17 mouse cellular contexts compared by ENCODE assay signal in genomic region chr12:48223298-48223697, GRCm38 (mm10).
DNase-seq lines count a peak whose midpoint lies in the region; ATAC-seq and TF ChIP-seq lines count a peak whose summit lies in the region.
"Had no signal": no experiment of that assay in that cellular context is flagged by ENCODE, and none has a peak within 500 bp of the region (broad histone marks: within the 10 kb centered on the region; RNA-seq: fewer than 3 reads in every experiment).

No protein-coding gene starts in this region.

- intact Hi-C loops in left cerebral cortex, adult 2 months (cut with DNase I), result no loop called here

- H3K4me3 ChIP-seq in layer of hippocampus, adult 2 months, result no peak overlapping the region
- no peak overlapping the region for H3K4me3 ChIP-seq in hindbrain, embryonic 12.5 days
- H3K4me3 ChIP-seq in midbrain, embryonic 11.5 days (ENCODE audit: low read depth, low read length), result no peak overlapping the region
- H3K4me3 ChIP-seq in left cerebral cortex, adult 2 months, result no peak overlapping the region
- H3K4me3 ChIP-seq: embryonic facial prominence, embryonic 15.5 days; limb, embryonic 15.5 days; liver, embryonic 15.5 days; neural tube, embryonic 13.5 days had no signal

- no peaks in the 10 kb centered on the region for H3K36me3 ChIP-seq in hindbrain, embryonic 12.5 days
- no peaks in the 10 kb centered on the region for H3K36me3 ChIP-seq in midbrain, embryonic 11.5 days (ENCODE audit: control insufficient read depth, insufficient read depth, low read length)
- H3K36me3 ChIP-seq: embryonic facial prominence, embryonic 15.5 days; limb, embryonic 15.5 days; liver, embryonic 15.5 days; neural tube, embryonic 13.5 days had no signal

- ATAC-seq in hindbrain, embryonic 12.5 days (ENCODE audit: low FRiP score), result 0 out of 2 replicates have a peak, but pooled peaks have one; percentile 53
- ATAC-seq in midbrain, embryonic 11.5 days (ENCODE audit: low FRiP score), result peak; percentile 60; the same call in 1 of the 2 replicates
- ATAC-seq in cerebellum, adult (ENCODE audit: insufficient number of reproducible peaks, low FRiP score, low TSS enrichment), result no peak
- ATAC-seq: lung, postnatal 0 days had no signal

- H3K4me1 ChIP-seq in hindbrain, embryonic 12.5 days, result no peaks in the 10 kb centered on the region; the same call in 1 of the 2 replicates
- peaks cover 2% of the 10 kb centered on the region; the same call in 1 of the 2 replicates for H3K4me1 ChIP-seq in midbrain, embryonic 11.5 days (ENCODE audit: control insufficient read depth, insufficient read depth, low read length)
- H3K4me1 ChIP-seq: embryonic facial prominence, embryonic 15.5 days; limb, embryonic 15.5 days; liver, embryonic 15.5 days had no signal

- no peaks in the 10 kb centered on the region for H3K9me3 ChIP-seq in hindbrain, embryonic 12.5 days (replicated peaks)
- no peaks in the 10 kb centered on the region for H3K9me3 ChIP-seq in midbrain, embryonic 11.5 days (ENCODE audit: control insufficient read depth, low read length)
- H3K9me3 ChIP-seq: embryonic facial prominence, embryonic 15.5 days; limb, embryonic 15.5 days; liver, embryonic 15.5 days; neural tube, embryonic 13.5 days had no signal

- H3K4me2 ChIP-seq in hindbrain, embryonic 12.5 days (replicated peaks), result no peak overlapping the region
- no peak overlapping the region for H3K4me2 ChIP-seq in midbrain, embryonic 11.5 days
- H3K4me2 ChIP-seq: embryonic facial prominence, embryonic 15.5 days; limb, embryonic 15.5 days; liver, embryonic 15.5 days; neural tube, embryonic 13.5 days had no signal

- WGBS in hindbrain, embryonic 12.5 days, result 24% methylated on average over 1 of the region's 1 CpGs
- WGBS in midbrain, embryonic 11.5 days, result 24% methylated on average over 1 of the region's 1 CpGs

- DNase-seq in layer of hippocampus, adult 2 months (ENCODE audit: low spot score in 2 of 2), result no peak
- DNase-seq in layer of hippocampus, adult 11-12 months (ENCODE audit: low spot score), result no peak
- peak; percentile 84 for DNase-seq in midbrain, embryonic 11.5 days (ENCODE audit: low spot score, missing footprints)
- no peak for DNase-seq in thymus, postnatal 4 days
- DNase-seq in left cerebral cortex, adult 2 months (ENCODE audit: extremely low spot score in 1 of 2, low spot score in 2 of 2), result no peak
- DNase-seq: adrenal gland, adult 2 months; cerebellum, adult 9-11 months; gastrocnemius, postnatal 36 days; kidney, adult 11 months; layer of hippocampus, postnatal 36 days had no signal

- no peaks in the 10 kb centered on the region for H3K27me3 ChIP-seq in hindbrain, embryonic 12.5 days
- no peaks in the 10 kb centered on the region for H3K27me3 ChIP-seq in midbrain, embryonic 11.5 days (ENCODE audit: control insufficient read depth, insufficient read depth, low read length)
- H3K27me3 ChIP-seq: embryonic facial prominence, embryonic 15.5 days; limb, embryonic 15.5 days; liver, embryonic 15.5 days; neural tube, embryonic 13.5 days had no signal

- no peak overlapping the region for H3K9ac ChIP-seq in hindbrain, embryonic 12.5 days
- no peak overlapping the region for H3K9ac ChIP-seq in midbrain, embryonic 11.5 days (ENCODE audit: low read length)
- H3K9ac ChIP-seq: embryonic facial prominence, embryonic 15.5 days; limb, embryonic 15.5 days; liver, embryonic 15.5 days; neural tube, embryonic 13.5 days had no signal

- peak overlapping the region; percentile 78 for H3K27ac ChIP-seq in layer of hippocampus, adult 2 months
- H3K27ac ChIP-seq in hindbrain, embryonic 12.5 days, result no peak overlapping the region
- no peak overlapping the region for H3K27ac ChIP-seq in midbrain, embryonic 11.5 days (ENCODE audit: low read depth, low read length)
- H3K27ac ChIP-seq in left cerebral cortex, adult 2 months, result no peak overlapping the region
- H3K27ac ChIP-seq: embryonic facial prominence, embryonic 15.5 days; limb, embryonic 15.5 days; liver, embryonic 15.5 days; neural tube, embryonic 13.5 days had no signal

- no peak for TF ChIP-seq CTCF in layer of hippocampus, adult 2 months (conservative IDR thresholded peaks at IDR 0.05)
- no peak; the same call in 1 of the 2 replicates for TF ChIP-seq CTCF in left cerebral cortex, adult 2 months (IDR thresholded peaks at IDR 0.05)
